Mouse (Mus musculus) heart, postnatal 14 days (tissue): ENCODE data around the gene Rorc. TPM values are rescaled to one million over a fixed set of nuclear protein-coding genes. Genes with fewer than 3 reads are reported as not detected.

Experiments used
- DNase-seq, 2 experiments: peaks; one replicate each; pipeline ENCODE4 v3.0.0; 2021 to 2022
- intact Hi-C: fragments of 180-260 bp; cut with DNase I; formaldehyde crosslinking; loops from one replicate; pipeline ENCODE4 v1.15.1; 2025
- long read RNA-seq, 2 experiments: library from polyadenylated mRNA; stranded (forward); transcript quantifications; one replicate each; pipeline ENCODE4 v2.0.0; 2021
- total RNA-seq, 2 experiments: library from RNA; stranded (reverse); gene quantifications; 2 replicates each; pipeline ENCODE4 v1.2.3; 2021

Gene Rorc
- 10 to 100 TPM; 29.6 to 33.1 TPM for total RNA-seq
- long read RNA-seq, experiment 1, transcript Rorc-201 (11 exons, 2,136 nt) = major isoform, 37 of 56 reads
- long read RNA-seq, experiment 1, partial matches to known transcripts = 5 of 56 reads
- long read RNA-seq, experiment 1, other reads (novel, unspliced or antisense) = 14 of 56 reads
- long read RNA-seq, experiment 2, transcript Rorc-201 (11 exons, 2,136 nt) = major isoform, 41 of 59 reads
- long read RNA-seq, experiment 2, partial matches to known transcripts = 6 of 59 reads
- long read RNA-seq, experiment 2, other reads (novel, unspliced or antisense) = 12 of 59 reads

- peak; percentile 49 to 59 for DNase-seq
- intact Hi-C loops = no loop called here
These were observed at the start of gene Rorc for GRCm38 (mm10) chr3:94372641-94373040. TSS of gene Rorc (plus strand) at chr3:94372794.

DNA sequence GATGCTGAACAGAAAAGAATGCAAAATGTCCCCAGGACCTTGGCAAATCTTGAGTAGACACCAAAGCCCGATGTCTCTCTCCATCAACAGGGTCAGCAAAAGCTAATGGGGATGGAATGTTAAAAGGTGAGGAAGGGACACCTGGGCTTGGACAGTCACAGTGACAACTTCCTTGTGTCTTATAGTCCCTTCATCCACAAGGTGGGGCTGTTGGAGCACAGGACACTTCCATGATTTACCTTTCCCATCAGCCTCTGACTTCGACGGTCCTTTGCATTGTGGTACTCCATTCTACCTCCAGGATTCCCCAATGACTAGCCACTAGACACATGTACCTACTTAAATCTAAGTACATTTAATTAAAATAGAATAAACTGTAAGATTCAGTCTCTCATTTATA, 43.9 kb upstream of the Rorc start:
- DNase-seq = no peak

GRCm38 (mm10) chr3:94334442-94334841, 38.2 kb upstream of the Rorc start:
- intact Hi-C loops = no loop called here
- DNase-seq = no peak

More for the DNA sequence above, 43.9 kb upstream of the Rorc start:
- intact Hi-C loops = no loop called here

- intact Hi-C loops = no loop called here
- DNase-seq = no peak
These were observed 34.1 kb upstream of the Rorc start for GRCm38 (mm10) chr3:94338522-94338921.

- no peak for DNase-seq
- intact Hi-C loops = no loop called here
These were observed 30.6 kb upstream of the Rorc start, which contains the start of gene Them5 for GRCm38 (mm10) chr3:94341959-94342422. TSS of gene Them5 (plus strand) at chr3:94342099.

DNA sequence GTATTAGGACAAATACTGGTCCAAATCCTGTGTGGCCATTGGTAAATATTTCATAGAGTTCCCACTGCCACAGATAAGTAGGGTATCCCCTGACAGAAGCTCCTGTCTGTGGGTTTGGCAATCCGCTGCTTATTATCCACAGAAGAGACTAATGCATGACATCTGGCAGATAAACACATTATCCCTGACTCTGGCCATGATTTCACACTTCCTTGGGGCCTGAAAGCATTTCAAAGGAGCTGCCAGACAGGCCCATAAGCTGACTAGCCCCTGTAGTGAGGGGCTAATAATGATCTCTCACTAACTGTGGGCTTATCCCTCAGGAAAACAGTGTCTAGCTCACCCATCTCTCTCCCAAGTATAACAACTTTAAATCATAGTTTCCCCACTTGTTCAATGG, 30.0 kb upstream of the Rorc start:
- intact Hi-C loops = no loop called here
- no peak for DNase-seq

GRCm38 (mm10) chr3:94344182-94344581, 28.4 kb upstream of the Rorc start:
- intact Hi-C loops = no loop called here
- DNase-seq = no peak

GRCm38 (mm10) chr3:94344897-94345296, 27.7 kb upstream of the Rorc start:
- intact Hi-C loops = no loop called here
- no peak for DNase-seq

DNA sequence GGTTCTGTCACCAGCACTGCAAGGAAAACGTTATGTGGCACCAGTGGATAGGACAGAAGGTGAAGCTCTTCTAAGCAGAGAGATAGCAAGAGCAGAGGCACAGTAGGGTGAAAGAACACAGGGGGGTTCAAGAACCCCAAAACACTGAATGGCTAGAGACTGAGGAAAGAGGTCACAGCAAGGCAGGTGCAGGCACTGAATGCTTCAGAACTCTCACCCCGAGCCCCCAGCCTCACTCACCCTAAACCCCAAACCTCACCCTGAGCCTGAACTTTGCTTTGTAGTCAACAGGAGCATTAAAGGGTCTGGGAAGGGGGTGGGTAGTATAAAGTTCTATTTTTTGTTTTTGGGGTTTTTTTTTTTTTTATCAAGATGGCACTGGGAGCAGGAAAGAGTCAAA, 24.4 kb upstream of the Rorc start:
- DNase-seq = no peak
- intact Hi-C loops = no loop called here

- no peak for DNase-seq
- intact Hi-C loops = no loop called here
These were observed 11.8 kb upstream of the Rorc start for GRCm38 (mm10) chr3:94360812-94361211.

- DNase-seq = no peak
- intact Hi-C loops = no loop called here
These were observed 10.5 kb upstream of the Rorc start, which contains the start of gene C2cd4d for GRCm38 (mm10) chr3:94362138-94362537. TSS of gene C2cd4d (plus strand) at chr3:94362438.

DNA sequence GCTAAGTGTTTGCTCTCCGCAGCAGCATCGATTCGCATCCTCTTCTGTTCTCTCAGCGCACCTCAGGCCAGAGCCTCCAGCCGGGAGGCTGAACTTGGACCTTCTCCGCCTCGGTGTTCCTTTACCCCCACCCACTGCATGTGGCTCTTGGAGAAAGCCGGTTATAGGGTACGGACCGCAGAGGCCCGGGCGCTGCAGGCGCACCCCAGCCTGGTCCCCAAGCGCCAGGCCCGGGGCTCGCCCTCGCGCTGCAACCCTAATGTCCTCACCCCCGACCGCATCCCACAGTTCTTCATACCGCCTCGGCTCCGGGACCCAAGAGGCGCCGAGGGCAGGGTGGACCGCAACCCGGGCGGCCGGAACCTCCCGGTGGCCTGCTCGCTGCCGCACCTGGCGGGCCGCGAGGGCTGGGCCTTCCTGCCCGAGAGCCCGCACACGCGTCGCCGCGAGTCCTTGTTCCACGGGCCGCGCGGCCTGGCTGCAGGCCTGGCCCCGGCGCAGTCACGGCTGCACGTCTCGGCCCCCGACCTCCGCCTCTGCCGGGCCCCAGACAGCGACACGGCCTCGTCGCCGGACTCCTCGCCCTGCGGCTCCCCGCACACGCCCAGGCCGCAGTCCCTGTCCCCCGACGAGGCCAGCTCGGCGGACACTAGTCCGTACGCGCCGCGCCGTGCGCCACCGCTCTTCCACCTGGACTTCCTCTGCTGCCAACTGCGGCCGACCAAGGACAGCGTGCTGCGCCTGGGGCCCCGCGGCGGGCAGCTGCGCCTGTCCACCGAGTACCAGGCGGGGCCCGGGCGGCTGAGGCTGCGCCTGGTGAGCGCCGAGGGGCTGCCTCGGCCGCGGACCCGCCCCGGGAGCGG, 9.1 kb upstream of the Rorc start:
- DNase-seq = peak; percentile 54 to 57
- intact Hi-C loops = no loop called here

DNA sequence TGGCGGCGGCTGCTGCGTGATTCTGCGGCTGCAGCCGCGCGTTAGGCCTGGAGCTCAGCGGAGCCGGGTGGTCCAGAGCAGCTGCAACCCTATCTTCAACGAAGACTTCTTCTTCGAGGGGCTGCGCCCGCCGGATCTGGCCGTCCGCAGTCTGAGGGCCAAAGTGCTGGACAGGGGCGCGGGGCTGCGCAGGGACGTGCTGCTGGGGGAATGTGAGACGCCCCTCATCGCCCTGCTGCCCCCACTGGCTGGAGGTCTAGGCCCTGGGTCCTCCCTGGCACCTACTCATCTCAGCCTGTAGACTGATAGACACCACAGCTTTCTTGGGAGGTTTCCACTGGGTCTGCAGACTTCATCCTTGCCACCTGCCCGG, 8.5 kb upstream of the Rorc start:
- no peak for DNase-seq
- intact Hi-C loops = no loop called here

DNA sequence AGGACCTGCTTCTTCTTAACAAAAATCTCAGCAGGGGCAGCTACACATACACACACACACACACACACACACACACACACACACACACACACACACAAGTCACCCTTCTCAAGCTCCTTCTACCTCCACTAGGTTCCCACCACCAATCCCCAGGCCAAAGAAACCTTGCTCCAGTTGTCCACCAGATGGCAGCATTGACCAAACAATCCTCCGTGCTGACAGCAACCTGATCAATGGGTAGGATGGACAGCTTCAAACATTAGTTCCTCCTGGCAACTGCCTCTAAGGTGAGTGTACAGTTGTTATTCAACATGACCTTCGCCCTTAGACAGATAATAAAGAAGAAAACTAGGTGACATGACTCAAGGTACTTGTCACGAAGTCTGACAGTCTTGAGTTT, 5.8 kb upstream of the Rorc start:
- DNase-seq = peak; percentile 74 to 81
- intact Hi-C loops = loop anchor here (2.0 to 5.0 kb wide), 4 partner anchors 76 to 536 kb away; partner anchors contain the start of genes Mrpl9 and Oaz3

DNA sequence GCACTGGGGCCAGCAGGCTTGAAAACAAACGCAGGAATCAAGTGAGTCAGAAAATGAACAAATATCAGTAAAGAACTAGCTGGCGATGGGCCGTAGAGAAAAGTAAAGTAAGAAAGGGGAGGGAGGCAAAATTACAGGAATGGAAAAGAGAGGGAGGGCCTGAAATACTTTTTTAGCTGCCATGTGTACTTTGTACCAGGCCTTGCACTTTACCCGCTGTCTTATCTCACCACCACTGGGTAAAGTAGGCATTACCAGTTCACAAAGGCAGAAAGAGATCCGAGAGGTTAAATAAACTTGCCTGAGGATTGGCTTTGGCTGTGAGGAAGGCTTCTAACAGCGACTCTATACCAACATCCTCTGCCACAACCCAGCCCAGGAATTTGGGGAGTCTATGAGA, 5.1 kb upstream of the Rorc start:
- intact Hi-C loops = loop anchor here (2.0 to 5.0 kb wide), 4 partner anchors 75 to 535 kb away; partner anchors contain the start of genes Mrpl9 and Oaz3

GRCm38 (mm10) chr3:94368631-94369030, 4.0 kb upstream of the Rorc start:
- no peak for DNase-seq
- intact Hi-C loops = loop anchor here (5.0 kb wide), 3 partner anchors 74 to 234 kb away; partner anchors contain the start of genes Mrpl9 and Oaz3

More for the DNA sequence above, 5.1 kb upstream of the Rorc start:
- DNase-seq = no peak

GRCm38 (mm10) chr3:94369709-94370108, 2.9 kb upstream of the Rorc start:
- no peak for DNase-seq

GRCm38 (mm10) chr3:94371637-94372036, 957 bp upstream of the Rorc start:
- intact Hi-C loops = no loop called here
- DNase-seq = peak; percentile 83 to 88

More at GRCm38 (mm10) chr3:94369709-94370108, 2.9 kb upstream of the Rorc start:
- intact Hi-C loops = loop anchor here (5.0 kb wide), 3 partner anchors 73 to 233 kb away; partner anchors contain the start of genes Mrpl9 and Oaz3

DNA sequence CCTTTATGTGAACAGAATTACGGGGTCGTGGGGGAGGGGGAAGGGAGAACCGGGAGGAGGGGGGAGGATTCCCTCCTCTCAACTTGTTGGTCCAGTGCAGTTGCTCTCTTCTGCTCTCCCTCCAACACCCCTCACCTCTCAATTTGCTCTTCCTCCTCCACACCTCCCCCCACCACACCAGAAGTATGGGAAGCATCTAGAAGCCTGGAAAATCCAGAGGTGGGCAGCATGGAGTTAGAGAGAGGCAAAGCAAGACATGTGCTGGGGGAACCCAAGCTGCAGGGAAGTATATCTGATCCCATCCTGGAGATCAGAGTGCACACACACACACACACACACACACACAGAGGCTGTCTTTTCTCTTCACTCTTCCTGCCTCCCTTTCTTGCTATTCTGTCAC, 556 bp upstream of the Rorc start:
- intact Hi-C loops = no loop called here
- no peak for DNase-seq

DNA sequence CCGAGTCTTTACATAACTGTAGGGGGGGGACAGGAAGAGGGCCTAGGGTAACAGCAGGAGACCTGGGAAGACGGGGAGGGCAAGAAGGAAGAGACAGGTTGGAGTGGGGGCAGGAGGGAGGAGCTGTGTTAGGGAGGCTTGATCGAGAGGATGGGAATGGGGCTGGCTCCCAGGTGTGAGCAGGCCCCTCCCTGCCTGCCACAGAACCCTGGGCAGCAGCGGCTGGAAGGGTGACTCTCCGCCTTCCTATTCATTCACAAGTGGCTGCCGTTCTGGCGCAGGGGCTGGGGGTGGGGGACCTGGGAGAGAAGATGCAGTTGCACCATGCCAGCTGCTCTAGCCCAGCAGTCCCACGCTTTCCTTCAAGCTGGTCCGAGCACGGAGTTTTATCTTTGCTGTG, 496 bp downstream of the Rorc start:
- DNase-seq = no peak
- intact Hi-C loops = no loop called here

DNA sequence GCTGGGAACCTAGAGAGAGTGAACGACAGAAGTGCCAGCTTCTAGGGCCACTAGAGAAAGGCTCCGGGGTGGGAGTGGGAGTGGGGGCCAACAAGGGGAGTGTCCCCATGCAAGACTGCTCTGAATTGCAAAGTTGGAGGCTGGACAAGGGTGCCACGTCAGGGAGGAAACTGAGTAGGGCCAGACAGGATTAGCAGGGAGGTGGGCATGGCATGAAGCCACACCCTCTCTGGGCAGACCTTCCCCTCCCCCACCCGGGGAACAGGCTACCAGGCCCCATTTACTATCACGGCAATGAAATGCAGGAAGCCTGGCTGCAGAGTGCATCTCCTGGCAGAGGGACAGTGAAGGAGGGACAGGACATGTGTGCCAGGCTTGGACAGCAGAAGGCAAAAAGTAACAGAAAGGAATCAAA, 1.0 kb downstream of the Rorc start:
- peak in 1 of 2 experiments; percentile 14 for DNase-seq
- intact Hi-C loops = no loop called here
